Comparison of ENCODE assay signal across 8 mouse cellular contexts in genomic region chr7:35035141-35035553, GRCm38 (mm10). TPM values are rescaled to one million over a fixed set of nuclear protein-coding genes. Genes with fewer than 3 reads are reported as not detected.
DNase-seq lines count a peak whose midpoint lies in the region; ATAC-seq and TF ChIP-seq lines count a peak whose summit lies in the region.
"Had no signal": no experiment of that assay in that cellular context is flagged by ENCODE, and none has a peak within 500 bp of the region (broad histone marks: within the 10 kb centered on the region; RNA-seq: fewer than 3 reads in every experiment).

No protein-coding gene starts in this region.

- no peak overlapping the region for H3K4me3 ChIP-seq in hindbrain, embryonic 13.5 days
- no peak overlapping the region for H3K4me3 ChIP-seq in hindbrain, embryonic 10.5 days
- H3K4me3 ChIP-seq in embryonic facial prominence, embryonic 13.5 days: no peak overlapping the region
- no peak overlapping the region for H3K4me3 ChIP-seq in kidney, adult 2 months (ENCODE audit: insufficient read depth, low read depth, low read length)

- no peaks in the 10 kb centered on the region for H3K9me3 ChIP-seq in hindbrain, embryonic 13.5 days
- no peaks in the 10 kb centered on the region for H3K9me3 ChIP-seq in hindbrain, embryonic 10.5 days
- no peaks in the 10 kb centered on the region for H3K9me3 ChIP-seq in embryonic facial prominence, embryonic 13.5 days

- peak overlapping the region; percentile 71 for H3K27ac ChIP-seq in hindbrain, embryonic 13.5 days
- H3K27ac ChIP-seq in hindbrain, embryonic 10.5 days: no peak overlapping the region
- H3K27ac ChIP-seq in embryonic facial prominence, embryonic 13.5 days: peak overlapping the region; percentile 39
- H3K27ac ChIP-seq in kidney, adult 2 months (ENCODE audit: insufficient read depth, low read depth, low read length): 0 out of 2 replicates have a peak overlapping the region, but pooled peaks have one; percentile 6

- no peak overlapping the region for H3K4me2 ChIP-seq in hindbrain, embryonic 13.5 days
- H3K4me2 ChIP-seq in embryonic facial prominence, embryonic 13.5 days: no peak overlapping the region

- no peak for DNase-seq in hindbrain, embryonic 10.5 days (ENCODE audit: low spot score)
- DNase-seq in kidney, adult 2 months: peak; percentile 69
- DNase-seq in lung, postnatal 4 days: peak; percentile 29 to 75
- no peak for DNase-seq in cerebellum, adult 11-12 months
- DNase-seq in ovary, postnatal 10 days (ENCODE audit: low spot score): no peak

- H3K36me3 ChIP-seq in hindbrain, embryonic 13.5 days: peaks cover 24% of the 10 kb centered on the region
- H3K36me3 ChIP-seq in hindbrain, embryonic 10.5 days: peaks cover 65% of the 10 kb centered on the region
- H3K36me3 ChIP-seq in embryonic facial prominence, embryonic 13.5 days: peaks cover 50% of the 10 kb centered on the region
- no peaks in the 10 kb centered on the region for H3K36me3 ChIP-seq in kidney, adult 2 months (ENCODE audit: control insufficient read depth, insufficient read depth, low read length)

- no peak for TF ChIP-seq POLR2A in kidney, adult 2 months (IDR thresholded peaks at IDR 0.05; ENCODE audit: low read depth, low read length)

- no peak for ATAC-seq in hindbrain, embryonic 13.5 days (ENCODE audit: low FRiP score)
- no peak for ATAC-seq in embryonic facial prominence, embryonic 13.5 days (ENCODE audit: insufficient number of reproducible peaks, insufficient read depth, low FRiP score, low TSS enrichment, low read depth)
- ATAC-seq: inflammation-experienced regulatory T-cells, adult 6 months had no signal

- 0 out of 2 replicates have a peak overlapping the region, but pooled peaks have one; percentile 39 for H3K9ac ChIP-seq in hindbrain, embryonic 13.5 days
- H3K9ac ChIP-seq in embryonic facial prominence, embryonic 13.5 days: no peak overlapping the region

- 26% methylated on average over 6 of the region's 6 CpGs for WGBS in hindbrain, embryonic 13.5 days
- WGBS in hindbrain, embryonic 10.5 days: 57% methylated on average over 6 of the region's 6 CpGs
- 29% methylated on average over 6 of the region's 6 CpGs for WGBS in embryonic facial prominence, embryonic 13.5 days
- WGBS in kidney, adult 2 months: 45% methylated on average over 6 of the region's 6 CpGs

- H3K27me3 ChIP-seq in hindbrain, embryonic 13.5 days: no peaks in the 10 kb centered on the region
- no peaks in the 10 kb centered on the region for H3K27me3 ChIP-seq in hindbrain, embryonic 10.5 days (ENCODE audit: insufficient read depth, poor library complexity, severe bottlenecking)
- no peaks in the 10 kb centered on the region for H3K27me3 ChIP-seq in embryonic facial prominence, embryonic 13.5 days
- H3K27me3 ChIP-seq in kidney, adult 2 months (replicated peaks; ENCODE audit: control insufficient read depth, insufficient read depth, low read length): no peaks in the 10 kb centered on the region

- peaks cover 37% of the 10 kb centered on the region for H3K4me1 ChIP-seq in hindbrain, embryonic 13.5 days (replicated peaks)
- H3K4me1 ChIP-seq in hindbrain, embryonic 10.5 days (replicated peaks): peaks cover 15% of the 10 kb centered on the region; the same call in 1 of the 2 replicates
- peaks cover 19% of the 10 kb centered on the region for H3K4me1 ChIP-seq in embryonic facial prominence, embryonic 13.5 days
- no peaks in the 10 kb centered on the region for H3K4me1 ChIP-seq in kidney, adult 2 months (ENCODE audit: control insufficient read depth, insufficient read depth, low read length)

- no peak for TF ChIP-seq CTCF in kidney, adult 2 months (conservative IDR thresholded peaks at IDR 0.05; ENCODE audit: insufficient read depth, insufficient read length, low read depth, low read length)

RNA-seq across cellular contexts. Expression of gene Cebpg, which starts 21.2 kb away (rescaled TPM):
- 38.6 and 41.4 TPM in 2 replicates for polyA plus RNA-seq in hindbrain, embryonic 13.5 days (2015; fragmentation: Nextera tagmentation; extraction: Ambion mirVana)
- polyA plus RNA-seq in hindbrain, embryonic 10.5 days (2016; fragmentation: Nextera tagmentation; extraction: Ambion mirVana): 36.5 and 44.6 TPM in 2 replicates
- polyA plus RNA-seq in embryonic facial prominence, embryonic 13.5 days (2015; fragmentation: Nextera tagmentation; extraction: Ambion mirVana): 52.5 and 54.8 TPM in 2 replicates
- polyA plus RNA-seq in kidney, adult 2 months (2012; rRNA removed): 8.3 and 10.0 TPM in 2 replicates

Comparison
In these comparisons a context has a peak if more than half of its experiments do, and no peak if none do; other contexts are left out.
1. DNase-seq: peak in kidney, adult 2 months (single experiment) and lung, postnatal 4 days (2 of 2); none in hindbrain, embryonic 10.5 days (single experiment), cerebellum, adult 11-12 months (single experiment) and ovary, postnatal 10 days (single experiment).